Mouse (Mus musculus): ENCODE data around the gene Olfr138. TPM values are rescaled to one million over a fixed set of nuclear protein-coding genes. Genes with fewer than 3 reads are reported as not detected.

The Olfr138 gene
- not detected for polyA plus RNA-seq (2017; shearing (Covaris generic))

DNA sequence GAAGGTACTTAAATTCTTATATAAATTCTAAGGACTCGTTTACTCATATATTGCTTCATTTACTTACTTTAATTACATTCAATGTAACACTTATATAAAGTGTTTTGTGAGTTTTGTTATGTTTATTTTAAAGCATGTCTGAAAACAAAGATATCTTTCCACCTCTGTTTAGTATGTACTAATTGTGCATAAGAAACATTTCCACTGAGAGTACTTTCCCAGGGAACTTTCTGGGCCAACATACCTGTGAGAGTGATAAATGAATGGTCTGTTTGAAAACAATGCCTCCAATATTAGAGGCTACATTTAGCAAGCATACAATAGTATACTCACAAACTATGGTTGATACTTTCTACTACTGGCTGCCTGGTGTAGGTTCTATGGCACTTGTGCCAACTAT is at the start of gene Olfr138:
Olfr138 (plus strand) TSS at position 301 of the 400 bp plus-strand sequence.

DNA sequence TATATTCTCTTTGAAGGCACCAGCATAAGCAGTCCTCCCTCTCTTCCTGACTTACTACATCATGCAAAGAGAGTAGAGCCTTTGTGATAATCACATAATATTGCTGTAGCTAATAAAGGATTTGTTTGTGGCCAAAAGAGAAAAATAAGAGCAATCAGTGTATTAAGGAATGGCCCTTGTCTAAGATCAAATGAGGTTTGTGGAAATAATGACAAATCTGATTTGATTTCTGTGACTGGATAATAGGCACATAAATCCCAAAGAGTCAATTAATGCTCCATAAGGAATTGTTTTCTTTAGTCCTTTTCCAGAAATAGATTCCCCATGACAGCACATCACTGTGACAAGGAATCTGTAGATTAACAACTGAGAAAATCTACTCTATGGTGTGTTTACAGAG is 46.6 kb downstream of the Olfr138 start, which contains the start of gene Olfr137:
Olfr137 (minus strand) TSS at position 101 of the 400 bp plus-strand sequence.

Other genes with a start within 250 kb of the Olfr138 start
- gene Olfr129, start 201.0 kb upstream of the Olfr138 start, polyA plus RNA-seq (2017; shearing (Covaris generic)): not detected
- not detected for gene Olfr130, start 197.1 kb upstream of the Olfr138 start, polyA plus RNA-seq (2017; shearing (Covaris generic))
- not detected for gene Olfr131, start 172.3 kb upstream of the Olfr138 start, polyA plus RNA-seq (2017; shearing (Covaris generic))
- gene Olfr132, start 126.5 kb upstream of the Olfr138 start, polyA plus RNA-seq (2017; shearing (Covaris generic)): not detected
- gene Olfr133, start 115.8 kb upstream of the Olfr138 start, polyA plus RNA-seq (2017; shearing (Covaris generic)): not detected
- not detected for gene Olfr134, start 89.6 kb upstream of the Olfr138 start, polyA plus RNA-seq (2017; shearing (Covaris generic))
- gene Olfr135, start 56.7 kb upstream of the Olfr138 start, polyA plus RNA-seq (2017; shearing (Covaris generic)): not detected
- not detected for gene Olfr137, start 46.5 kb downstream of the Olfr138 start, polyA plus RNA-seq (2017; shearing (Covaris generic))
- gene Olfr136, start 68.8 kb downstream of the Olfr138 start, polyA plus RNA-seq (2017; shearing (Covaris generic)): not detected
- not detected for gene Esp36, start 159.2 kb downstream of the Olfr138 start, polyA plus RNA-seq (2017; shearing (Covaris generic))